Mouse (Mus musculus): ENCODE results near the gene Eml1.

DNA sequence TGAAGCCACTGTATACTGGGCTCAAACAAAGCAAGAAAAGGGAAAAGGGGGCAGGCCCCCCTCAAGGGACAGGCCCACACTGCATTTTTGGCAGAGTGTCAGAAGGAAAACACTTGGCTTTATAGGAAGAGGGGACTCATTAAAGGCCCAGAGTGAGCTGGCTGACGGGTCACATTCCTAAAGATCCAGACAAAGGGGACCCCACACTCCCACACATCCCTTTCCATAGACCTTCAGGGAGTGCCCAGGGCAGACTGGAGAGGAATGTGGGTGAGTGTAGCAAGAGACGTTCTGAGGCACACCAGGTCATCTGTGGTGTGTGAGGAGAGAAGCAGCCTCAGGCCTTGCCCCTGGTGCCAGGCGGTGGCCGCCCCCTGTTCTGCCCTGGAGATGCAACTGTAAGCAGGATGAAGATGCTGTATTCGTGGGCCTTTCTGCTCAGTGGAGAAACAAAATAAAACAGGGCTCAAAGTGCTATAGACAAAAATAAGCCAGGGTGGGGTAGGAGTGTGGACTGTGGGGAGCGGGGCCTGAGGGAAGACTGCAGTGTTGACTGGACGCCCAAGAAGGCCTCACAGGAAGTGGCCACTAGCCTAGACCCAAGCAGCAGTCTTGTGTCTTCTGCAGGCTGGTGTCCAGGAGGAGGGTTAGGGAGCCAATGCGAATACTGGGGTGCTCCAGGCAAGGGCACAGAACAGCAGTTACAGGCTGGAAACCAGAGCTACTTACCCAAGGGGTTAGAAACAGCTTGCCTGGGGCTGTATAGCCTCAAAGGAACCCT is 124.9 kb downstream of the Eml1 start:
- TF ChIP-seq CTCF (conservative IDR thresholded peaks at IDR 0.05; ENCODE audit: low read length) (no peak), POU5F1 (IDR thresholded peaks at IDR 0.05; ENCODE audit: borderline replicate concordance, low read length) (no peak)
